Mouse (Mus musculus) small intestine, adult 2 months (tissue): ENCODE data around the gene Snx29.

ENCODE experiments used
- CTCF ChIP-seq: fragments of 200-500 bp; IDR thresholded peaks from 2 replicates; pipeline ENCODE4 v1.5.1; 2012; ENCODE audit warnings: low read depth, mild to moderate bottlenecking, control low read depth, inconsistent platforms, low read length, moderate library complexity, mixed read lengths; ENCODE audit not compliant: insufficient replicate concordance, insufficient read length; ENCODE audit errors: extremely low read depth
- POLR2A ChIP-seq: fragments of 200-500 bp; IDR thresholded peaks from 2 replicates; pipeline ENCODE4 v1.6.1; 2012; ENCODE audit warnings: low read depth, mild to moderate bottlenecking, control low read depth, inconsistent platforms, low read length, moderate library complexity

DNA sequence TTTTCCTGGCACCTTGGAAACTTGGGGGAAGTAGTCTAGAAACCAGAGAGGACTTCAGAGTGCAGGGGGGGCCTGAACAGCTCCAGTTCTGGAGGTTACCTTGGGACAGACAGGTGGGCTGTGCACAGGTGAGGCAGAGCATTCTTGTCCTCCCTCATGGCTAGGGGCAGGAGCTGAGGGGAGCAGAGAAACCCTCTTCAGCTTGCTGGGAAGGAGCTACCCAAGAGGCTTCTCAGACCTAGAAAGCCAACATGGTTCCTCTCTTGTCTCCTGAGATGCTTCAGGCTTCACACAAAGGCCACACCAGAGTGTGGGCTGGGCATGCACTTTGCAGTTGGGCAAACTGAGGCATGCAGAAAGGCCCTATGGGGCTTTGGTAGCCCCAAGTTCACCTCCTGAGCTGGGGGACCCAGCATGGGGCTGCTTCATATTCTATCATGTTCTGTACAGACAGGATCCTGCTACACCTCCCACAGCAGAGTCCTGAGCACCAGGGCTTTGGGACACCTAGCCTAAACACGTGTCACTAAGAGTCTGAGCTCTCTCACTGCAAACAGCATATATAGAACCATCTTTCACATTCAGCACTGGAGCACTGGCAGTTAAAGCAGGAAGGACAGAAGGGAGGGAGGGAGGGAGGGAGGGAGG lies 434.0 kb downstream of the Snx29 start:
- no peak for TF ChIP-seq CTCF
- no peak for TF ChIP-seq POLR2A
